Mouse (Mus musculus): ENCODE measurements around the gene Fbxo6.
A peak's percentile ranks its signal among the peaks of the same experiment; 100 is the strongest.
"Not testable (repeated sequence)": the region's sequence is repeated elsewhere in the genome, so short reads cannot be mapped to it uniquely, and the experiment has no call there.

Fbxo6 gene

GRCm38 (mm10) chr4:148151267-148152168, at the start of gene Fbxo6:
Gene Fbxo6, minus strand, starts transcription at chr4:148152140.
- DNase-seq, result peak; percentile 91

GRCm38 (mm10) chr4:148198721-148199120, 46.8 kb upstream of the Fbxo6 start:
- DNase-seq, result no peak

- no peak for DNase-seq
Observed at GRCm38 (mm10) chr4:148194400-148194799, 42.5 kb upstream of the Fbxo6 start.

GRCm38 (mm10) chr4:148192707-148193245, 40.8 kb upstream of the Fbxo6 start:
- no peak for DNase-seq

- DNase-seq, result not testable (repeated sequence)
Observed at GRCm38 (mm10) chr4:148188767-148189166, 36.8 kb upstream of the Fbxo6 start.

- DNase-seq, result no peak
Observed at GRCm38 (mm10) chr4:148185819-148186218, 33.9 kb upstream of the Fbxo6 start.

- no peak for DNase-seq
Observed at GRCm38 (mm10) chr4:148184564-148184963, 32.6 kb upstream of the Fbxo6 start.

GRCm38 (mm10) chr4:148182363-148182762, 30.4 kb upstream of the Fbxo6 start:
- no peak for DNase-seq

GRCm38 (mm10) chr4:148181483-148181882, 29.5 kb upstream of the Fbxo6 start:
- DNase-seq, result no peak

GRCm38 (mm10) chr4:148177716-148178115, 25.8 kb upstream of the Fbxo6 start:
- no peak for DNase-seq

GRCm38 (mm10) chr4:148176603-148177002, 24.7 kb upstream of the Fbxo6 start:
- not testable (repeated sequence) for DNase-seq

GRCm38 (mm10) chr4:148174495-148174862, 22.5 kb upstream of the Fbxo6 start:
- no peak for DNase-seq

GRCm38 (mm10) chr4:148173811-148174494, 22.0 kb upstream of the Fbxo6 start:
- DNase-seq, result no peak

- no peak for DNase-seq
Observed at GRCm38 (mm10) chr4:148171261-148171660, 19.3 kb upstream of the Fbxo6 start.

- DNase-seq, result peak; percentile 50
Observed at GRCm38 (mm10) chr4:148170842-148171241, 18.9 kb upstream of the Fbxo6 start.

- peak; percentile 14 for DNase-seq
Observed at GRCm38 (mm10) chr4:148169586-148169985, 17.6 kb upstream of the Fbxo6 start.

GRCm38 (mm10) chr4:148168287-148168686, 16.3 kb upstream of the Fbxo6 start:
- peak; percentile 72 for DNase-seq

- peak; percentile 79 for DNase-seq
Observed at GRCm38 (mm10) chr4:148166986-148167385, 15.0 kb upstream of the Fbxo6 start.

GRCm38 (mm10) chr4:148166431-148166830, 14.5 kb upstream of the Fbxo6 start:
- DNase-seq, result no peak

GRCm38 (mm10) chr4:148165551-148165950, 13.6 kb upstream of the Fbxo6 start:
- DNase-seq, result no peak

- no peak for DNase-seq
Observed at GRCm38 (mm10) chr4:148164461-148164860, 12.5 kb upstream of the Fbxo6 start.

GRCm38 (mm10) chr4:148164002-148164439, 12.1 kb upstream of the Fbxo6 start:
- peak; percentile 84 for DNase-seq

Measured in thymus, postnatal 14 days (tissue).